Mouse (Mus musculus): ENCODE data around the gene Fbf1.

GRCm38 (mm10) chr11:116196866-116197583, 29.1 kb upstream of the Fbf1 start:
- TF ChIP-seq CTCF (IDR thresholded peaks at IDR 0.05; ENCODE audit: insufficient read depth, low read depth, low read length) (no peak), POLR2A (IDR thresholded peaks at IDR 0.05; ENCODE audit: insufficient read depth, low read depth, low read length) (no peak)
